Mouse (Mus musculus): ENCODE measurements at regions not wholly inside any gene's neighbourhood (a gene's known extent, or its start where the extent isn't known, plus 50 kb on each side); places are given as distances from the start of the nearest gene placed in this dataset.
"Not testable (repeated sequence)": the region's sequence is repeated elsewhere in the genome, so short reads cannot be mapped to it uniquely, and the experiment has no call there.

DNA sequence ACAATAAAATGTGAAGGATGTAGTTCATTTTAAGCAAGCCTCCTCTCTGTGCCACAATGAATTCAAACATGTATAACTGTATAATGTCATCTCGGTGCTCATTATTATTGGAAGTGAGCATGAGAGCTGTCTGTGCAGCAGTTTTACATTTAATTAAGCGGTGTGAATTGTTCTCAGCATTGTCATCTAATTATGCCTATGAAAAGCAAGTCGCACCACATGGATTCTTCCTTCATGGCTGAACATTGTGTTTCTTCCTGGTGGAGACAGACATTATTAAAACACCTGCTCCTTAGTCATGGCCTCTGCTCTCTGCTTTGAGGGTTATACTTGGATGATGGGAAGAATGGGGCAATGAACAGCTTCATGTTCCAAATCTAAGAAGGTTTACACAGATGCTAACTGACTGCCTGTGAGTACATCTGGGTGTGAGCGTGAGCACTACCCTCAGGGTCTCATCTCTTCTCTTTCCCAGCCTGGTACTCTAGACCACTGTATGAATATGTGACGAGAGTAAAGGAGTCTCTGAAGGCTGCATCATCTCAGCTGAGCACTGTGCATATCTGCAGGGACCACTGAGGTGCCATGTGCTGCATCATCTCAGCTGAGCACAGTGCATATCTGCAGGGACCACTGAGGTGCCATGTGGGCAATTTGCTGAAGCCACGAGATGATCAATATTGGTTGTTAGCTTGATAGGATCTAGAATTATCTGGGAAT is 628.6 kb upstream of the Chrm3 start:
- Histone ChIP-seq H3K9ac (no peak overlapping the region), H3K27me3 (ENCODE audit: insufficient read depth, low read length) (no peaks in the 10 kb centered on the region), H3K4me1 (ENCODE audit: insufficient read depth) (no peaks in the 10 kb centered on the region), H3K36me3 (ENCODE audit: insufficient read depth) (no peaks in the 10 kb centered on the region), H3K9me3 (ENCODE audit: low read depth, low read length) (no peaks in the 10 kb centered on the region), H3K27ac (ENCODE audit: low read depth) (no peak overlapping the region), H3K4me3 (ENCODE audit: low read depth, low read length) (no peak overlapping the region), H3K4me2 (no peak overlapping the region)
- WGBS = 79% methylated on average over 6 of the region's 6 CpGs
- DNase-seq (no peak), ATAC-seq (ENCODE audit: insufficient read depth) (no peak)
- no peak for TF ChIP-seq CTCF (IDR thresholded peaks at IDR 0.05; ENCODE audit: low read depth)

- TF ChIP-seq CTCF (IDR thresholded peaks at IDR 0.05; ENCODE audit: low read depth) = no peak
- Histone ChIP-seq H3K4me3 (ENCODE audit: low read depth, low read length) (no peak overlapping the region), H3K27ac (ENCODE audit: low read depth) (no peak overlapping the region), H3K27me3 (ENCODE audit: insufficient read depth, low read length) (no peaks in the 10 kb centered on the region), H3K4me1 (ENCODE audit: insufficient read depth) (no peaks in the 10 kb centered on the region), H3K9me3 (ENCODE audit: low read depth, low read length) (no peaks in the 10 kb centered on the region), H3K4me2 (no peak overlapping the region), H3K9ac (no peak overlapping the region), H3K36me3 (ENCODE audit: insufficient read depth) (no peaks in the 10 kb centered on the region)
- no peak for ATAC-seq (ENCODE audit: insufficient read depth)
- no peak for DNase-seq
Observed at GRCm38 (mm10) chr13:10983736-10984135, 623.1 kb upstream of the Chrm3 start.

- ATAC-seq (ENCODE audit: insufficient read depth) (no peak), DNase-seq (no peak)
- Histone ChIP-seq H3K36me3 (ENCODE audit: insufficient read depth) (no peaks in the 10 kb centered on the region), H3K4me3 (ENCODE audit: low read depth, low read length) (no peak overlapping the region), H3K9ac (no peak overlapping the region), H3K4me2 (no peak overlapping the region), H3K4me1 (ENCODE audit: insufficient read depth) (no peaks in the 10 kb centered on the region), H3K27ac (ENCODE audit: low read depth) (no peak overlapping the region), H3K9me3 (ENCODE audit: low read depth, low read length) (no peaks in the 10 kb centered on the region), H3K27me3 (ENCODE audit: insufficient read depth, low read length) (no peaks in the 10 kb centered on the region)
- whole genome bisulfite sequencing = 81% methylated on average over 4 of the region's 4 CpGs
- no peak for TF ChIP-seq CTCF (IDR thresholded peaks at IDR 0.05; ENCODE audit: low read depth)
Observed at GRCm38 (mm10) chr13:10982543-10982942, 621.9 kb upstream of the Chrm3 start.

GRCm38 (mm10) chr13:10971932-10972331 is 611.3 kb upstream of the Chrm3 start:
- no peak overlapping the region for H3K27ac ChIP-seq (ENCODE audit: low read depth)
- no peak overlapping the region for H3K4me2 ChIP-seq
- H3K36me3 ChIP-seq (ENCODE audit: insufficient read depth) = no peaks in the 10 kb centered on the region
- no peaks in the 10 kb centered on the region for H3K4me1 ChIP-seq (ENCODE audit: insufficient read depth)
- no peaks in the 10 kb centered on the region for H3K9me3 ChIP-seq (ENCODE audit: low read depth, low read length)
- WGBS = 60% methylated on average over 3 of the region's 3 CpGs
- ATAC-seq (ENCODE audit: insufficient read depth) = no peak
- no peak overlapping the region for H3K9ac ChIP-seq
- DNase-seq = no peak
- no peak for TF ChIP-seq CTCF (IDR thresholded peaks at IDR 0.05; ENCODE audit: low read depth)
- no peaks in the 10 kb centered on the region for H3K27me3 ChIP-seq (ENCODE audit: insufficient read depth, low read length)
- no peak overlapping the region for H3K4me3 ChIP-seq (ENCODE audit: low read depth, low read length)

- H3K9ac ChIP-seq = no peak overlapping the region
- H3K36me3 ChIP-seq (ENCODE audit: insufficient read depth) = no peaks in the 10 kb centered on the region
- H3K4me3 ChIP-seq (ENCODE audit: low read depth, low read length) = no peak overlapping the region
- no peaks in the 10 kb centered on the region for H3K27me3 ChIP-seq (ENCODE audit: insufficient read depth, low read length)
- DNase-seq = no peak
- no peaks in the 10 kb centered on the region for H3K9me3 ChIP-seq (ENCODE audit: low read depth, low read length)
- H3K4me1 ChIP-seq (ENCODE audit: insufficient read depth) = no peaks in the 10 kb centered on the region
- TF ChIP-seq CTCF (IDR thresholded peaks at IDR 0.05; ENCODE audit: low read depth) = no peak
- no peak overlapping the region for H3K27ac ChIP-seq (ENCODE audit: low read depth)
- no peak for ATAC-seq (ENCODE audit: insufficient read depth)
- WGBS = 88% methylated on average over 3 of the region's 3 CpGs
- no peak overlapping the region for H3K4me2 ChIP-seq
Observed at GRCm38 (mm10) chr13:10970721-10971120, 610.1 kb upstream of the Chrm3 start.

DNA sequence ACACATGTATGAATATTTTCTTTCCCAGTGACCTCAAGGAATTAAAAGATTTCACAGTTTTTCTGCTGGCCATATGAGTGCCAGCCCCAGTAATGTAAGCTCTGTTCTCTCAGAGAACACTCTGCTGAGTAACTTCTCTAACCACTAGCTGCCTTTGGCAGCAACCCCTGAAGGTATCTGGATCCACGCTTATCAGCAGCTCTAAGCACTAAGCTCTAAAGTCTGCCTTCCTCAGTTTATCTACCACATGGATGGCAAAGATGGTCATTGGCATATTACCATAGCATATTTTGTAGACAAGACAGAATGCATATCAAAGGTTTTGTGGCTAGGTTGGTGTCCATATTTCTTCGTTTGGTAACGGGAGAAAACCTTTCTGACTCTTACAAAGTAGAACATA is 592.3 kb upstream of the Chrm3 start:
- ATAC-seq (ENCODE audit: insufficient read depth) (no peak), DNase-seq (no peak)
- no peak overlapping the region for H3K9ac ChIP-seq
- H3K4me3 ChIP-seq (ENCODE audit: low read depth, low read length) = no peak overlapping the region
- H3K4me1 ChIP-seq (ENCODE audit: insufficient read depth) = no peaks in the 10 kb centered on the region
- H3K27ac ChIP-seq (ENCODE audit: low read depth) = no peak overlapping the region
- H3K27me3 ChIP-seq (ENCODE audit: insufficient read depth, low read length) = no peaks in the 10 kb centered on the region
- TF ChIP-seq CTCF (IDR thresholded peaks at IDR 0.05; ENCODE audit: low read depth) = no peak
- no peaks in the 10 kb centered on the region for H3K36me3 ChIP-seq (ENCODE audit: insufficient read depth)
- H3K4me2 ChIP-seq = no peak overlapping the region
- H3K9me3 ChIP-seq (ENCODE audit: low read depth, low read length) = no peaks in the 10 kb centered on the region
- WGBS = 90% methylated on average over 3 of the region's 3 CpGs

GRCm38 (mm10) chr13:10950658-10951057 is 590.0 kb upstream of the Chrm3 start:
- not testable (repeated sequence) for H3K27me3 ChIP-seq (ENCODE audit: insufficient read depth, low read length); H3K4me2 ChIP-seq; H3K36me3 ChIP-seq (ENCODE audit: insufficient read depth); H3K9me3 ChIP-seq (ENCODE audit: low read depth, low read length); H3K27ac ChIP-seq (ENCODE audit: low read depth); H3K4me1 ChIP-seq (ENCODE audit: insufficient read depth); ATAC-seq (ENCODE audit: insufficient read depth); H3K9ac ChIP-seq; DNase-seq; H3K4me3 ChIP-seq (ENCODE audit: low read depth, low read length)
- WGBS = 78% methylated on average over 8 of the region's 9 CpGs

DNA sequence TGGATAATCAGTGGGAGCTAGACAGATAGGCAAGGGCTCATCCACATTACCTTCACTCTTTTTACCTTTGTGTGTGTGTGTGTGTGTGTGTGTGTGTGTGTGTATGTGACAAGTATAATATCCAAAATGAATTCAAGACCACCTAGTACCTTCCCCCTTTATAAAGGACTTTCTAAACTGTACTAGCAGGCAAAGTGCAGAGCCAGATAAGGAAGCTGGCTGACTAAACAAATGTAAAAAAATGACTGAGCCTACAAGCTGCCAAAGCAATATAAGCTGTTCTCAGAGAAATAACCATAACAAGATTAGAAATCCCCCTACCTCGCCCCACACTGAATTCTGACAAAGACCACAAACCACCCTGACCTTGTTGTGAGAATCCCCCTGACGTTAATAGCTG is 586.8 kb upstream of the Chrm3 start:
- Histone ChIP-seq H3K4me3 (ENCODE audit: low read depth, low read length) (no peak overlapping the region), H3K27me3 (ENCODE audit: insufficient read depth, low read length) (no peaks in the 10 kb centered on the region), H3K27ac (ENCODE audit: low read depth) (no peak overlapping the region), H3K4me2 (no peak overlapping the region), H3K4me1 (ENCODE audit: insufficient read depth) (no peaks in the 10 kb centered on the region), H3K36me3 (ENCODE audit: insufficient read depth) (no peaks in the 10 kb centered on the region), H3K9ac (no peak overlapping the region), H3K9me3 (ENCODE audit: low read depth, low read length) (no peaks in the 10 kb centered on the region)
- TF ChIP-seq CTCF (IDR thresholded peaks at IDR 0.05; ENCODE audit: low read depth) = no peak
- WGBS = 33% methylated on average over 2 of the region's 2 CpGs
- DNase-seq (no peak), ATAC-seq (ENCODE audit: insufficient read depth) (no peak)

All from lung, embryonic 14.5 days (tissue).